Mouse (Mus musculus): ENCODE data around the gene Tk1. TPM values are rescaled to one million over a fixed set of nuclear protein-coding genes. Genes with fewer than 3 reads are reported as not detected.
A peak's percentile ranks its signal among the peaks of the same experiment; 100 is the strongest.
"Not testable (repeated sequence)": the region's sequence is repeated elsewhere in the genome, so short reads cannot be mapped to it uniquely, and the experiment has no call there.

Tk1 gene
- polyA plus RNA-seq, 1 experiment from 2014 or later, result 150 TPM

DNA sequence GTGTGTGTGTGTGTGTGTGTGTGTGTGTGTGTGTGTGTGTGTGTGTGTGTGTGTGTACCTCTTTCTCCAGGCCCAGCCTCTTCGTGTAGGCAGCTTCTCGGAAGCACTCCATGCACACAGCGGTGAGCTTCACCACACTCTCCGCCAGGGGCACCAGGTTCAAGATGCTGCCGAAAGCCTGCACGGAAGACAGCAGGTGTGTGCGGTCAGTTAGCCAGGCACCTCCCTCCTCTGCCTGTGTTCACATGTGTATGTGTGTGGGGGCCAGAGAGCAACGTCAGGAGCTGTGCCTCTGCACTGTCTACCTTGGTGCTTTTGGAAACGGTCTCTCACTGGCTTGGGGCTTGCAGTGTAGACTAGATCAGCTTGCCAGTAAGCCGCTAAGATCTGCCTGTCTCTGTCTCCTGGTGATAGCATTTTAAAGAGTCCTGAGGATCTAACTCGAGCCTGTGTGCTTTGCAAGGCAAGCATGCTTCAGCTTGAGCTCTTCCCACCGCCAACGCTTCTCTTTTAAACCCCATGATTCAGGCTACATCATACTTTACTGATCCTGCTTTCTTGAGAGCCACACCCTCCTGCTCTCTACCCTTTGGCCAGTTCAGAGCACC is 9.4 kb downstream of the Tk1 start:
- no peaks in the 10 kb centered on the region for H3K27me3 ChIP-seq
- no peak overlapping the region for H3K27ac ChIP-seq
- peaks cover 1% of the 10 kb centered on the region; the same call in 1 of the 2 replicates for H3K4me1 ChIP-seq
- H3K4me3 ChIP-seq, result no peak overlapping the region
- H3K9ac ChIP-seq, result no peak overlapping the region
- no peak for ATAC-seq (ENCODE audit: insufficient number of reproducible peaks, insufficient read depth, low FRiP score, low TSS enrichment, low read depth)
- peaks cover 90% of the 10 kb centered on the region for H3K36me3 ChIP-seq
- H3K9me3 ChIP-seq, result no peaks in the 10 kb centered on the region
- H3K4me2 ChIP-seq, result no peak overlapping the region
- WGBS, result 89% methylated on average over 13 of the region's 13 CpGs

DNA sequence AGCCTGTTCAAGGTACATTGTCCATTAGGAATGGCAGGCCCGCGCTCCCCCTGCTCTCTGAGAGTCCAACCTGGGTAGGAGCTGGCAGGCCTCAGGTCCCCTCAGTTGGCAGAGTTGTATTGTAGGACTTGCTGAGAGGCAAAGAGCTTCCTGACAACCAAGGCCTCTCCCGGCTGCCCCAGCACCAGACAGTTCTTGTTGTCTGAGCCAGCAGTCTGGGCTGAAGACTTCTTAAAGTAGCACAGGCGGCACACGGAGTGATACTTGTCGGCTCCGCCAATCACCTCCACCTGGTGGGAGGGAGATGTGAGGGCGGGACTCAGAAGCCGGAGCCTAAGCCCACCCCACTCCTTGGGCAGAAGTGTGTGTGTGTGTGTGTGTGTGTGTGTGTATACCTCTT is 10.0 kb downstream of the Tk1 start:
- not testable (repeated sequence) for ATAC-seq (ENCODE audit: insufficient number of reproducible peaks, insufficient read depth, low FRiP score, low TSS enrichment, low read depth); H3K4me2 ChIP-seq; H3K4me1 ChIP-seq; H3K9ac ChIP-seq; H3K27me3 ChIP-seq; H3K27ac ChIP-seq; H3K9me3 ChIP-seq; H3K4me3 ChIP-seq
- WGBS, result 82% methylated on average over 9 of the region's 9 CpGs
- peaks cover 84% of the 10 kb centered on the region for H3K36me3 ChIP-seq

DNA sequence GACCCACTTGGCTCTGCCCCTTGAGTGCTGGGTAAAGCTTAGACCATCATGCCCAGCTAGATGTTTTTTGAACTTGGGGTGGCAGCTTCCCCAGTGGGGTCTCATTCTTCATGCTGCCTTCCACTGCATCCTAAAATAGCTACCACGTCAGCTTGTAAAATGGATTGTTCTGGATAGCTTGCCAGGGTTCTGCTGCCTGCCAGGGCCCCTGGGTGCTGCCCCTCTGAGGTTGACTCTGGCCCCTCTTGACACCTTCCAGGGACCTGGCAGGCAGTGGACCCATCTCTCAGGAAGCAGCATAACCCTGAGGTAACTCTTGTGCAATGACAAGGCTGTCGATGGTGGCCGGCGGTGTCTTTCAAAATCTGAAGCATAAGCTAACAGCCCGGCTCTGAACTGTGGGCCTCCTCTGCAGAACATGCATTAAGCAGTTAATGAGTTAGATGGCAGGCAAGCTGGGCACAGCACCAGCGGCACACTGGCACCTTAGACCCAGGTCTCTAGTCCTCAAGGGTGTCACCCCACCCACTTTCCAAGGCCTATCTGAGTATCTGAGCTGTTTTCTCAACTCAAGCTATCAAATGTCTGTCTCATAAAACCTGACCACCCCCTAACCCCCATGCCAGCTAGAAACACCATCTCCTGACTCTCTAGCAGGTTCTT is 11.1 kb downstream of the Tk1 start:
- H3K4me2 ChIP-seq, result no peak overlapping the region
- no peaks in the 10 kb centered on the region for H3K27me3 ChIP-seq
- H3K9ac ChIP-seq, result no peak overlapping the region
- H3K9me3 ChIP-seq, result no peaks in the 10 kb centered on the region
- peaks cover 17% of the 10 kb centered on the region for H3K4me1 ChIP-seq
- no peak overlapping the region for H3K27ac ChIP-seq
- 95% methylated on average over 6 of the region's 6 CpGs for WGBS
- peaks cover 75% of the 10 kb centered on the region for H3K36me3 ChIP-seq
- ATAC-seq (ENCODE audit: insufficient number of reproducible peaks, insufficient read depth, low FRiP score, low TSS enrichment, low read depth), result no peak
- no peak overlapping the region for H3K4me3 ChIP-seq

DNA sequence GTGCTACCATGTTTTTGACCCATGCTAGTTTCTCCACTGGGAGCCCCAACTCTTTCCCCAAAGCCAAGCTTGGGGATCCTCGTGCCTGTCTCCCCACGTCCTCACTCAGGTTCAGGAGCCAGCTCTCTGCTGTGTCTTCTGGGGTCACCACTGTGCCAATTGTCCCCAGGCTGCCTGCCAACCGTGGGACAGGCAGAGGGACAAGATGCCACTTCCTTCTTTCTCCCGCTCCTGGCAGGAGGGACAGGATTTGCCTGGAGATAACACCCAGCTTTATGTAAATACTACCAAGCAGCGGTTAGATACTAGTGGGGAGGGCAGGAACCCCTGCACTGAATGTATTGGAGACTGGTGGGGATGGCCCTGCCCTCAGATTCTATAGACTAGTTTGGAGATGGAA is 12.0 kb downstream of the Tk1 start:
- Histone ChIP-seq H3K27me3 (no peaks in the 10 kb centered on the region), H3K36me3 (peaks cover 70% of the 10 kb centered on the region), H3K4me2 (no peak overlapping the region), H3K9me3 (no peaks in the 10 kb centered on the region), H3K9ac (0 out of 2 replicates have a peak overlapping the region, but pooled peaks have one; percentile 27), H3K27ac (no peak overlapping the region), H3K4me1 (peaks cover 23% of the 10 kb centered on the region), H3K4me3 (no peak overlapping the region)
- 83% methylated on average over 5 of the region's 5 CpGs for WGBS
- no peak for ATAC-seq (ENCODE audit: insufficient number of reproducible peaks, insufficient read depth, low FRiP score, low TSS enrichment, low read depth)

DNA sequence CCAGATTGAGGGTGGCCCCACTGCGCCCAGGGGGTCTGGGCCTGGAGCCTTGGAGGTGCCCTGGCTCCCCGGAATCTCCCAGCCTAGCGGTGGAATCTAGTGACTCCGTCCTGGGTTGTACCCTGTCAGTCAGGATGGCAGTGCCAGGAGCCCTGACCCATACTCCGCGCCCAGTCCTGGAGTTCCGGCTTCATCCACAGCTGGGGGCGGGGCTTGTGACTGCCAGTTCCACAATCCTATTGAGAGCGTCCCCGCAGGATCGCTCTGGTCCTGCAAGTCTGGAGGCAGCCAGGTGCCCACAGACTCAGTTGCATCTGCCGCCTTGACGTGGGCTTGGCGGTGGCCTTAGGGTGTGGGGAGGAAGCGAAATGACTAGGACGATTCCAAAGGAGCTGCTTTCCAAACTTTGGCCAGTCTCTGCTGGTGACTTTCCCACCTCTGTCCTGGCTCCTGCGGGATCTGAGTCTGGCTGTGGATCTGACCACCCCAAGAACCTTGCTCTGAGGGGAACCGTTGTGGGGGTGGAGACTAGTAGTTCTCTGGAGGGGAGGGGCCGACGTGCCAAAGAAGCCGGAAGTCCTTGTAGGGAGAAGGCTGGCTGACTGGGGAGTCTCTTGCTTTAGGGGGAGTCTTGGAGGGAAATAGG is 15.4 kb downstream of the Tk1 start:
- Histone ChIP-seq H3K4me1 (peaks cover 24% of the 10 kb centered on the region), H3K4me3 (peak overlapping the region; percentile 86), H3K9me3 (no peaks in the 10 kb centered on the region), H3K36me3 (peaks cover 38% of the 10 kb centered on the region), H3K4me2 (peak overlapping the region; percentile 100), H3K27ac (peak overlapping the region; percentile 71), H3K27me3 (no peaks in the 10 kb centered on the region), H3K9ac (peak overlapping the region; percentile 77)
- under 1% methylated on average over 21 of the region's 21 CpGs for WGBS
- ATAC-seq (ENCODE audit: insufficient number of reproducible peaks, insufficient read depth, low FRiP score, low TSS enrichment, low read depth), result peak; percentile 57

DNA sequence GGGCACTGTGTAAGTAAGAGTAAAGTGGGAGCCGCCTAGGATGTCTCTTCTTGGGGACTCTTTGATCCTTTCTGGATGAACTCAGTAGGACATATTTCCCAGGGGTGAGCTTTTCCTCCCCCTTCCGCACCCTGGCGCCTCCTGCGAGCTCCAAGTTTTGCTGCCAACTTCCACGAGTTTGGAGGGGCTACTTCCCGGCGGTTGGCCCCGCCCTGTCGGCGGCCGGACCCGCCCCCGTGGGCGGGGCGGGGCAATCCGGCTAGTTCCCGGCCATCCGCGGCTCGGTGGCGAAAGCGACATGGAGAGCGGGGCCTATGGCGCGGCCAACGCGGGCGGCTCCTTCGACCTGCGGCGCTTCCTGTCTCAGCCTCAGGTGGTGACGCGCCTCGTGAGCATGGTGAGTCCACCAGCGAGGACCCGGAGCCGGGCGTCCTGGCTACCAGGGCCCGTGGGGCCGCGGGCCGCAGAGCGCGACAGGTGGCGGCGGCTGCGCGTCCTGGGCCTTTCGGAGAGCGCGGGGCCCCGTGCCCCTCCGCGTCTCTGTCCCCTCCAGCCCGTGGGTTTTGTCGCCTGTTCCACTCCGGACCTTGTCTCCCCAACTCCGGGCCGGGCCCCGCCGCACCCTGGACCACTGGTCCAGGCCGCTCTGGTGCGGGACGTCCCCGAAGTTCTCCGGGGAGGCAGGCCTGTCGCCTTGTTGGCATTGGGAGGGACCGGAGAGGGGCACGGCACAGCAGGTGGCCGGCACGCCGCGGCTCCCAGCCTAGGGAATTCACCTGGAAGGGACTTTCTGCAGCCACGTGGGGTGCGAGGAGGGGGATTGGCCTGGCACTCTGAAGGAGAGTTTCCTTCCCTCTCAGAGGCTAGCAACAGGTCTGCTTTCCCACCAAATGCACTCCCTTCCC is 16.2 kb downstream of the Tk1 start, which contains the start of the genes Gm20708 and Syngr2:
Gm20708 (plus strand) TSS at position 262 of the 905 bp plus-strand sequence.
Syngr2 (plus strand) TSS at position 262 of the 905 bp plus-strand sequence.
- H3K27ac ChIP-seq, result peak within 1 kb of the TSS; percentile 71
- H3K36me3 ChIP-seq, result peaks cover 29% of the 10 kb centered on the region
- under 1% methylated on average over 75 of the region's 75 CpGs for WGBS

DNA sequence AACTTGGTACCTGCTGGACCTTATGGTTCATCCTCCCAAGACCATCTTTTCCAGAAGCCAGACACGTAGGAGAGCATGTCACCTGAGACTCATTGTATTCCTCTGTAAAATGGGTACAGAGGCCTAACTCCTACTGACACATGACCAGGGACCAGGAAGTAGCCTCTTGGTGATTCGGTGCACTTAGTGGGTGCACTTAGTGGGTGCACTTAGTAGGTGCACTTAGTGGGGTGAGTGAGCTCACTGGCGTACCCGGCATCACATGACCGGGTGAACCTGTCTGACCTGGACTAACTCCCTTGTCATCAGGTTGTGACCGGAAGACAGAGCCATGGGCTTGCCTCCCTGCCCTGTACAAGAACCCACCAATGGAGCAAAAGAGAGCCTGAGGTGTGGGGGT is 19.1 kb downstream of the Tk1 start:
- H3K4me1 ChIP-seq, result peaks cover 24% of the 10 kb centered on the region
- no peaks in the 10 kb centered on the region for H3K9me3 ChIP-seq
- H3K27ac ChIP-seq, result no peak overlapping the region
- no peaks in the 10 kb centered on the region for H3K27me3 ChIP-seq
- WGBS, result 94% methylated on average over 6 of the region's 6 CpGs
- no peak overlapping the region for H3K4me3 ChIP-seq
- peaks cover under 1% of the 10 kb centered on the region; the same call in 1 of the 2 replicates for H3K36me3 ChIP-seq
- no peak overlapping the region for H3K9ac ChIP-seq
- H3K4me2 ChIP-seq, result no peak overlapping the region
- ATAC-seq (ENCODE audit: insufficient number of reproducible peaks, insufficient read depth, low FRiP score, low TSS enrichment, low read depth), result no peak

More for the DNA sequence above, 16.2 kb downstream of the Tk1 start, which contains the start of the genes Gm20708 and Syngr2:
- Histone ChIP-seq H3K4me1 (peaks cover 24% of the 10 kb centered on the region), H3K4me3 (peak within 1 kb of the TSS; percentile 86), H3K4me2 (peak within 1 kb of the TSS; percentile 100), H3K9me3 (no peaks in the 10 kb centered on the region), H3K9ac (peak within 1 kb of the TSS; percentile 77), H3K27me3 (no peaks in the 10 kb centered on the region)
- peak; percentile 52; the same call in 1 of the 2 replicates for ATAC-seq (ENCODE audit: insufficient number of reproducible peaks, insufficient read depth, low FRiP score, low TSS enrichment, low read depth)

DNA sequence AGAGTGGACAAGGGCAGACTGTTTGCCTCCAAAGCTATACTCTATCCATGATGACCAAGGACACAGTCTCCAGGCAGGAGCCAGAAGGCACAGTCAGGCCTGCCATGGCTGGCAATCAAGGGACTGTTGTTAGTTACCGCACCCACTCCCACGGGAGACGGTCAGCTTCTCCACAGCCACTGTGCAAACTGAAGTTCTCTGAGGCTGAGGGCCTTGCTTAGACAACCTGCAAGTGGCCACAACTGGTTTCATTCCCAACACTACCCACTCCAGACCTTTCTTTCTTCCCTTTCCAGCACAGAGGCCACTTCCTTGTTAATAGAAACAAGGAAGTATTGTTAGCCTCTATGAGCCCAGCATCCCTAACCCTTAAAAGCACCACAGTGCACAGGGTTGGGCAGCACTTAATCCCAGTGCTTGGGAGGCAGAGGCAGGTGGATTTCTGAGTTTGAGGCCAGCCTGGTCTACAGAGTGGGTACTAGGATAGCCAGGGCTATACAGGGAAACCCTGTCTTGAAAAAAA is 22.7 kb downstream of the Tk1 start:
- Histone ChIP-seq H3K4me1 (peaks cover 5% of the 10 kb centered on the region; the same call in 1 of the 2 replicates), H3K27me3 (no peaks in the 10 kb centered on the region), H3K36me3 (no peaks in the 10 kb centered on the region), H3K9ac (no peak overlapping the region), H3K4me3 (no peak overlapping the region), H3K4me2 (no peak overlapping the region), H3K27ac (no peak overlapping the region), H3K9me3 (peaks cover 5% of the 10 kb centered on the region; the same call in 1 of the 2 replicates)
- no peak for ATAC-seq (ENCODE audit: insufficient number of reproducible peaks, insufficient read depth, low FRiP score, low TSS enrichment, low read depth)
- 90% methylated on average over 3 of the region's 3 CpGs for WGBS

DNA sequence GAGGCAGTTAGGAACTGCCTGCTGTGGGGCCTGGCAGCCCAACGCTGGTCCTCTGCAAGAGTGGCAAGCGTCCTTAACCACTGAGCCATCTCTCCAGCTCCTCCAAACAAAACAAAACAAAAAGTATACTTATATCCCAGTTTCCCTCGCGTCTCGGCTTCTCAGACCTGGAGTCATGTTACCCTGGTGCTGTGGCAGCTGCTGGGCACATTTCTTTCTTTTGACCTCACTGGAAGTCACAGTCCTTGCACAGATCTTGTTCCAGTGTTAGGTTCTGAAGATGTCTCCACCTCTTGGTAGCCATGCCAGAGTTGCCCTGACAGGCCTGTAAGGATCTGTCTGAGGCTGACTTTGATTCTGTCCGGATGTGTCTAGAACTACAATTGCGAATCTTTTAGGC is 24.2 kb downstream of the Tk1 start:
- no peaks in the 10 kb centered on the region for H3K36me3 ChIP-seq
- no peak overlapping the region for H3K4me3 ChIP-seq
- no peak for ATAC-seq (ENCODE audit: insufficient number of reproducible peaks, insufficient read depth, low FRiP score, low TSS enrichment, low read depth)

DNA sequence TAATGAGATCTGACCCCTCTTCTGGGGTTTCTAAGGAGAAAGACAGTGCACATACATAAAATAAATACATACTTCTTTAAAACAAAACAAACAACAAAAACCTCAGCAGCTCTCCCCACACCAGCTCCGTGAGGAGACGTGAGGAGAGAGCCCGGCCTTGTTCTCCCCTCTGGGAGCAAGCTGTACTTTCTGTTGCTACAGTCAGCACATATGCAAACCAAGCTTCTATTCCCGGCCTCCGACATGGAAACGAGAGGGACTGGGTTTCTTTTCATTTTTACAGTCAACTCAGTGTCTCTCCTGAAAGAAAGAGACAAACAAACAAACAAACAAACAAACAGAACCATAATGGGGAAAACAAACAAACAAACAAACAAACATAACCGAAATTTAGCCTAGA is 25.9 kb downstream of the Tk1 start:
- no peaks in the 10 kb centered on the region for H3K27me3 ChIP-seq
- H3K4me1 ChIP-seq, result peaks cover 5% of the 10 kb centered on the region; the same call in 1 of the 2 replicates
- no peak overlapping the region for H3K4me3 ChIP-seq
- no peaks in the 10 kb centered on the region for H3K36me3 ChIP-seq
- no peak overlapping the region for H3K9ac ChIP-seq
- no peak overlapping the region for H3K27ac ChIP-seq
- 71% methylated on average over 7 of the region's 7 CpGs for WGBS
- no peak overlapping the region for H3K4me2 ChIP-seq
- ATAC-seq (ENCODE audit: insufficient number of reproducible peaks, insufficient read depth, low FRiP score, low TSS enrichment, low read depth), result no peak
- peaks cover 5% of the 10 kb centered on the region; the same call in 1 of the 2 replicates for H3K9me3 ChIP-seq

More for the DNA sequence above, 24.2 kb downstream of the Tk1 start:
- Histone ChIP-seq H3K9me3 (peaks cover 5% of the 10 kb centered on the region; the same call in 1 of the 2 replicates), H3K4me1 (peaks cover 5% of the 10 kb centered on the region; the same call in 1 of the 2 replicates), H3K4me2 (no peak overlapping the region), H3K27me3 (no peaks in the 10 kb centered on the region), H3K27ac (no peak overlapping the region), H3K9ac (no peak overlapping the region)
- 42% methylated on average over 7 of the region's 7 CpGs for WGBS

Data from embryonic facial prominence, embryonic 13.5 days (tissue).